Mouse (Mus musculus) limb, embryonic 12.5 days (tissue): ENCODE results near the gene Vil1. TPM values are rescaled to one million over a fixed set of nuclear protein-coding genes. Genes with fewer than 3 reads are reported as not detected.

Experiments
- ATAC-seq: fragments of 200-750 bp; cut with Nextera tagmentation; 2 replicates; pipeline ENCODE4 v1.8.0; 2017; ENCODE audit warnings: low read depth, moderate TSS enrichment; ENCODE audit not compliant: insufficient number of reproducible peaks, insufficient read depth, low FRiP score, low TSS enrichment
- H3K27ac ChIP-seq: fragments of 300-500 bp; sonication (generic); 2 replicates; pipeline ENCODE4 v1.5.1; 2016; ENCODE audit warnings: mild to moderate bottlenecking, moderate library complexity
- H3K27me3 ChIP-seq: fragments of 300-500 bp; sonication (generic); 2 replicates; pipeline ENCODE4 v1.6.1; 2016; ENCODE audit warnings: mild to moderate bottlenecking, moderate library complexity
- H3K36me3 ChIP-seq: fragments of 300-500 bp; sonication (generic); 2 replicates; pipeline ENCODE4 v1.6.1; 2016; ENCODE audit warnings: mild to moderate bottlenecking, moderate library complexity
- H3K4me1 ChIP-seq: fragments of 300-500 bp; sonication (generic); replicated peaks from 2 replicates; pipeline ENCODE4 v1.6.1; 2016
- H3K4me2 ChIP-seq: fragments of 300-500 bp; sonication (generic); 2 replicates; pipeline ENCODE4 v1.6.1; 2016; ENCODE audit warnings: mild to moderate bottlenecking, moderate library complexity
- H3K4me3 ChIP-seq: fragments of 300-500 bp; sonication (generic); replicated peaks from 2 replicates; pipeline ENCODE4 v1.5.1; 2016; ENCODE audit warnings: mild to moderate bottlenecking
- H3K9ac ChIP-seq: fragments of 300-500 bp; sonication (generic); replicated peaks from 2 replicates; pipeline ENCODE4 v1.6.1; 2016; ENCODE audit warnings: mild to moderate bottlenecking, moderate library complexity
- H3K9me3 ChIP-seq: fragments of 300-500 bp; sonication (generic); 2 replicates; pipeline ENCODE4 v1.6.1; 2016; ENCODE audit warnings: mild to moderate bottlenecking, moderate library complexity
- WGBS: fragments of 180-500 bp; shearing (Covaris S2); methylation state at CpG from one replicate; pipeline ENCODE4 v1.1.7; 2016; 5-methylcytosine and 5-hydroxymethylcytosine counted together
- polyA plus RNA-seq: library from polyadenylated mRNA; unstranded; fragments of >200 nt; fragmentation: Nextera tagmentation; extraction: Ambion mirVana; gene quantifications from 2 replicates; pipeline ENCODE4 v1.2.1, GENCODE M21; 2016

The Vil1 gene
- polyA plus RNA-seq, 1 experiment from 2014 or later = 0.19 TPM

- WGBS = 62% methylated on average over 15 of the region's 15 CpGs
- Histone ChIP-seq H3K4me2 (peak overlapping the region; percentile 65), H3K4me3 (peak overlapping the region; percentile 52), H3K9ac (no peak overlapping the region), H3K9me3 (no peaks in the 10 kb centered on the region), H3K27ac (peak overlapping the region; percentile 98), H3K4me1 (peaks cover 29% of the 10 kb centered on the region), H3K36me3 (no peaks in the 10 kb centered on the region), H3K27me3 (no peaks in the 10 kb centered on the region)
- no peak for ATAC-seq
Observed at GRCm38 (mm10) chr1:74387386-74387988, 21.7 kb upstream of the Vil1 start.

GRCm38 (mm10) chr1:74388398-74388920 is 20.7 kb upstream of the Vil1 start:
- peak overlapping the region; percentile 98; the same call in 1 of the 2 replicates for H3K27ac ChIP-seq
- 76% methylated on average over 7 of the region's 7 CpGs for WGBS

GRCm38 (mm10) chr1:74389831-74390286 is 19.3 kb upstream of the Vil1 start:
- peaks cover 19% of the 10 kb centered on the region for H3K36me3 ChIP-seq
- H3K4me2 ChIP-seq = peak overlapping the region; percentile 99
- ATAC-seq = no peak
- H3K4me1 ChIP-seq = peaks cover 42% of the 10 kb centered on the region
- H3K9me3 ChIP-seq = no peaks in the 10 kb centered on the region
- H3K4me3 ChIP-seq = peak overlapping the region; percentile 94
- H3K27me3 ChIP-seq = no peaks in the 10 kb centered on the region
- peak overlapping the region; percentile 48 for H3K9ac ChIP-seq
- WGBS = 5% methylated on average over 29 of the region's 29 CpGs
- H3K27ac ChIP-seq = peak overlapping the region; percentile 98

More at GRCm38 (mm10) chr1:74388398-74388920, 20.7 kb upstream of the Vil1 start:
- Histone ChIP-seq H3K4me3 (no peak overlapping the region), H3K36me3 (peaks cover 5% of the 10 kb centered on the region), H3K4me1 (peaks cover 39% of the 10 kb centered on the region), H3K4me2 (no peak overlapping the region), H3K9me3 (no peaks in the 10 kb centered on the region), H3K9ac (no peak overlapping the region), H3K27me3 (no peaks in the 10 kb centered on the region)
- no peak for ATAC-seq

GRCm38 (mm10) chr1:74390287-74390906 is 18.8 kb upstream of the Vil1 start:
- no peak for ATAC-seq
- WGBS = 7% methylated on average over 21 of the region's 21 CpGs
- Histone ChIP-seq H3K4me3 (peak overlapping the region; percentile 94), H3K36me3 (peaks cover 24% of the 10 kb centered on the region), H3K4me1 (peaks cover 42% of the 10 kb centered on the region), H3K4me2 (peak overlapping the region; percentile 99), H3K9ac (peak overlapping the region; percentile 48), H3K9me3 (no peaks in the 10 kb centered on the region), H3K27ac (peak overlapping the region; percentile 98), H3K27me3 (no peaks in the 10 kb centered on the region)

- Histone ChIP-seq H3K4me3 (peak within 1 kb of the TSS; percentile 94), H3K27ac (peak within 1 kb of the TSS; percentile 98), H3K9me3 (no peaks in the 10 kb centered on the region), H3K4me2 (peak within 1 kb of the TSS; percentile 99), H3K36me3 (peaks cover 29% of the 10 kb centered on the region), H3K27me3 (no peaks in the 10 kb centered on the region), H3K9ac (peak within 1 kb of the TSS; percentile 97), H3K4me1 (peaks cover 42% of the 10 kb centered on the region)
- 2% methylated on average over 50 of the region's 51 CpGs for WGBS
- peak; percentile 50 for ATAC-seq
Observed at GRCm38 (mm10) chr1:74390924-74391748, 18.0 kb upstream of the Vil1 start, which contains the start of gene Ctdsp1. Gene Ctdsp1 (plus strand): TSS chr1:74391509.

DNA sequence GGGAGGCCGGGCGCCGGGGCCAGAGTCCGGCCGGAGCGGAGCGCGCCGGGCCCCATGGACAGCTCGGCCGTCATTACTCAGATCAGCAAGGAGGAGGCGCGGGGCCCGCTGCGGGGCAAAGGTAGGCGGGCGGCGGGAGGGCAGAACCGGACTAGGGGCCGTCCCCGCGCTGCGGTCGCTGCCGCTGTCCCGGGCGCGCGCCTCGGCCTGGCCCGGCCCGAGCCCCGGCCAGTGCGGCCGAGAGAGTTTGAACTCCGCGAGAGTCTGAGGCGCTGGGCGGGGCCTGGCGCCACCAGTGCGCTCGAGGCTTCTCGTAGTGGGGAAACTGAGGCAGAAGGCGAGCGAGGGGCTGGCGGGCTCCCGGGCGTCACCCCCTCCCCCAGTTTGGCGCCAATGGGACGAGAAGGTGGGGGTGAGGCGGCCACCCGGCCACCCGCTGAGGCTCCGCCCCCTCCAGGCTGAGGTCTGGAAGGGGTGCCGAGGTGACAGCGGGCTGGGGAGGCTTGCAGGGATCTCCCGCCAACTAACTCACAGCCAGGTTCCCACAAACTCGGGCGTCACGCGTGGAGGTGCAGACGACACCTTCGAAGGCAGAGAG is 17.2 kb upstream of the Vil1 start:
- Histone ChIP-seq H3K27me3 (no peaks in the 10 kb centered on the region), H3K36me3 (peaks cover 29% of the 10 kb centered on the region), H3K27ac (peak overlapping the region; percentile 98), H3K4me3 (peak overlapping the region; percentile 94), H3K4me1 (peaks cover 47% of the 10 kb centered on the region), H3K4me2 (peak overlapping the region; percentile 99), H3K9ac (peak overlapping the region; percentile 97), H3K9me3 (no peaks in the 10 kb centered on the region)
- WGBS = under 1% methylated on average over 53 of the region's 63 CpGs
- ATAC-seq = no peak

GRCm38 (mm10) chr1:74392446-74392994 is 16.7 kb upstream of the Vil1 start:
- no peaks in the 10 kb centered on the region for H3K27me3 ChIP-seq
- H3K36me3 ChIP-seq = peaks cover 29% of the 10 kb centered on the region
- peak overlapping the region; percentile 98 for H3K27ac ChIP-seq
- ATAC-seq = no peak; the same call in 1 of the 2 replicates
- no peaks in the 10 kb centered on the region for H3K9me3 ChIP-seq
- peak overlapping the region; percentile 94 for H3K4me3 ChIP-seq
- H3K4me2 ChIP-seq = peak overlapping the region; percentile 99
- peak overlapping the region; percentile 97 for H3K9ac ChIP-seq
- 2% methylated on average over 16 of the region's 16 CpGs for WGBS
- peaks cover 44% of the 10 kb centered on the region for H3K4me1 ChIP-seq

DNA sequence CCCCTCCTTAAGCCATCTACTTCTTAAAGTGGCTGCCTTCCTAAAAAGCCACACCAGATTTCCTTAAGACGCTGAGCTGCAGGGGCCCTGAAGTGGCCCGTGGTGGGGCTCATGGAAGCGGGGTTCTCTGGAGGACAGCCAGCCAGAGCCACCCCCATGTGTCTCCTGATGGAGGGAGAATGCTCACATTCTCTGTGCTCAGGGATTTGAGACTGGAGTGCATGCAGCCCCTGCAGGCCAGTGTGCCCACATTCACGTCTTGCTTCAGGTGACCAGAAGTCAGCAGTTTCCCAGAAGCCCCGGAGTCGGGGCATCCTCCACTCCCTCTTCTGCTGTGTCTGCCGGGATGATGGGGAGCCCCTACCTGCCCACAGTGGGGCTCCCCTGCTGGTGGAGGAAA is 16.2 kb upstream of the Vil1 start:
- peak overlapping the region; percentile 94 for H3K4me3 ChIP-seq
- ATAC-seq = no peak
- H3K36me3 ChIP-seq = peaks cover 29% of the 10 kb centered on the region
- peak overlapping the region; percentile 99 for H3K4me2 ChIP-seq
- no peaks in the 10 kb centered on the region for H3K27me3 ChIP-seq
- no peaks in the 10 kb centered on the region for H3K9me3 ChIP-seq
- WGBS = 55% methylated on average over 7 of the region's 7 CpGs
- peak overlapping the region; percentile 97 for H3K9ac ChIP-seq
- peaks cover 44% of the 10 kb centered on the region for H3K4me1 ChIP-seq
- peak overlapping the region; percentile 98 for H3K27ac ChIP-seq

GRCm38 (mm10) chr1:74393697-74394096 is 15.5 kb upstream of the Vil1 start:
- Histone ChIP-seq H3K4me1 (peaks cover 43% of the 10 kb centered on the region), H3K9ac (0 out of 2 replicates have a peak overlapping the region, but pooled peaks have one; percentile 4), H3K36me3 (peaks cover 29% of the 10 kb centered on the region), H3K4me2 (no peak overlapping the region), H3K27me3 (no peaks in the 10 kb centered on the region), H3K27ac (0 out of 2 replicates have a peak overlapping the region, but pooled peaks have one; percentile 29), H3K9me3 (no peaks in the 10 kb centered on the region), H3K4me3 (peak overlapping the region; percentile 94; the same call in 1 of the 2 replicates)
- 89% methylated on average over 9 of the region's 9 CpGs for WGBS
- no peak for ATAC-seq

- Histone ChIP-seq H3K36me3 (peaks cover 29% of the 10 kb centered on the region), H3K9ac (no peak overlapping the region), H3K4me1 (peaks cover 41% of the 10 kb centered on the region), H3K4me3 (no peak overlapping the region), H3K27me3 (no peaks in the 10 kb centered on the region), H3K9me3 (no peaks in the 10 kb centered on the region), H3K27ac (0 out of 2 replicates have a peak overlapping the region, but pooled peaks have one; percentile 29), H3K4me2 (no peak overlapping the region)
- WGBS = 88% methylated on average over 9 of the region's 9 CpGs
- no peak for ATAC-seq
Observed at GRCm38 (mm10) chr1:74394311-74394710, 14.9 kb upstream of the Vil1 start.
